Mouse (Mus musculus) liver, embryonic 15.5 days (tissue): Measurements from ENCODE around the gene Aff1. TPM values are rescaled to one million over a fixed set of nuclear protein-coding genes. Genes with fewer than 3 reads are reported as not detected.

Source experiments
- ATAC-seq: fragments of 200-750 bp; cut with Nextera tagmentation; 2 replicates; pipeline ENCODE4 v1.8.0; 2017; ENCODE audit warnings: moderate number of reproducible peaks, mild to moderate bottlenecking, moderate library complexity; ENCODE audit not compliant: insufficient read depth
- H3K27ac ChIP-seq: fragments of 300-500 bp; sonication (generic); replicated peaks from 2 replicates; pipeline ENCODE4 v1.5.1; 2015; ENCODE audit warnings: mild to moderate bottlenecking, inconsistent platforms
- H3K27me3 ChIP-seq: fragments of 300-500 bp; sonication (generic); 2 replicates; pipeline ENCODE4 v1.6.1; 2015; ENCODE audit warnings: mild to moderate bottlenecking, inconsistent platforms
- H3K36me3 ChIP-seq: fragments of 300-500 bp; sonication (generic); replicated peaks from 2 replicates; pipeline ENCODE4 v1.6.1; 2015; ENCODE audit warnings: moderate library complexity, mild to moderate bottlenecking, inconsistent platforms
- H3K4me1 ChIP-seq: fragments of 300-500 bp; sonication (generic); replicated peaks from 2 replicates; pipeline ENCODE4 v1.6.1; 2015; ENCODE audit warnings: inconsistent platforms
- H3K4me2 ChIP-seq: fragments of 300-500 bp; sonication (generic); 2 replicates; pipeline ENCODE4 v1.6.1; 2015; ENCODE audit warnings: moderate library complexity, mild to moderate bottlenecking, inconsistent platforms
- H3K4me3 ChIP-seq: fragments of 300-500 bp; sonication (generic); replicated peaks from 2 replicates; pipeline ENCODE4 v1.5.1; 2015; ENCODE audit warnings: mild to moderate bottlenecking, inconsistent platforms
- H3K9ac ChIP-seq: fragments of 300-500 bp; sonication (generic); 2 replicates; pipeline ENCODE4 v1.6.1; 2015; ENCODE audit warnings: moderate library complexity, mild to moderate bottlenecking, inconsistent platforms
- H3K9me3 ChIP-seq: fragments of 300-500 bp; sonication (generic); replicated peaks from 2 replicates; pipeline ENCODE4 v1.6.1; 2016; ENCODE audit warnings: inconsistent platforms
- WGBS: fragments of 180-500 bp; shearing (Covaris S2); methylation state at CpG from one replicate; pipeline ENCODE4 v1.1.7; 2015; ENCODE audit warnings: mixed read lengths; ENCODE audit not compliant: insufficient replicate concordance; 5-methylcytosine and 5-hydroxymethylcytosine counted together
- polyA plus RNA-seq: library from polyadenylated mRNA; unstranded; fragments of >200 nt; fragmentation: Nextera tagmentation; extraction: Ambion mirVana; gene quantifications from 2 replicates; pipeline ENCODE4 v1.2.1, GENCODE M21; 2015

Gene Aff1
- polyA plus RNA-seq, 1 experiment from 2014 or later = 14.3 TPM

- peaks cover 96% of the 10 kb centered on the region for H3K4me1 ChIP-seq
- H3K27me3 ChIP-seq = no peaks in the 10 kb centered on the region
- no peak overlapping the region for H3K9ac ChIP-seq
- no peak overlapping the region; the same call in none of the 2 replicates for H3K4me2 ChIP-seq
- H3K4me3 ChIP-seq = no peak overlapping the region
- peaks cover 14% of the 10 kb centered on the region for H3K36me3 ChIP-seq
- ATAC-seq = no peak
- 64% methylated on average over 4 of the region's 4 CpGs for WGBS
- peak overlapping the region; percentile 43 for H3K27ac ChIP-seq
- no peaks in the 10 kb centered on the region for H3K9me3 ChIP-seq
Measured at GRCm38 (mm10) chr5:103772252-103772651, 80.1 kb downstream of the Aff1 start.

- Histone ChIP-seq H3K9ac (no peak overlapping the region), H3K36me3 (peaks cover 12% of the 10 kb centered on the region), H3K27ac (peak overlapping the region; percentile 56), H3K9me3 (no peaks in the 10 kb centered on the region), H3K27me3 (no peaks in the 10 kb centered on the region), H3K4me3 (no peak overlapping the region), H3K4me2 (peak overlapping the region; percentile 32), H3K4me1 (peaks cover 95% of the 10 kb centered on the region)
- no peak for ATAC-seq
- 25% methylated on average over 5 of the region's 5 CpGs for WGBS
Measured at GRCm38 (mm10) chr5:103773100-103773552, 81.0 kb downstream of the Aff1 start.

GRCm38 (mm10) chr5:103774703-103775333 is 82.6 kb downstream of the Aff1 start:
- H3K9ac ChIP-seq = no peak overlapping the region
- H3K4me3 ChIP-seq = no peak overlapping the region
- no peaks in the 10 kb centered on the region for H3K27me3 ChIP-seq
- no peaks in the 10 kb centered on the region for H3K9me3 ChIP-seq
- peak overlapping the region; percentile 3 for H3K27ac ChIP-seq
- no peak overlapping the region for H3K4me2 ChIP-seq
- peaks cover 12% of the 10 kb centered on the region for H3K36me3 ChIP-seq
- peak; percentile 51 for ATAC-seq
- peaks cover 96% of the 10 kb centered on the region for H3K4me1 ChIP-seq
- WGBS = 26% methylated on average over 11 of the region's 11 CpGs

- 85% methylated on average over 13 of the region's 13 CpGs for WGBS
- H3K9me3 ChIP-seq = no peaks in the 10 kb centered on the region
- no peak overlapping the region for H3K4me2 ChIP-seq
- H3K4me1 ChIP-seq = peaks cover 94% of the 10 kb centered on the region
- H3K27ac ChIP-seq = no peak overlapping the region
- H3K9ac ChIP-seq = no peak overlapping the region
- ATAC-seq = no peak
- H3K27me3 ChIP-seq = no peaks in the 10 kb centered on the region
- H3K36me3 ChIP-seq = peaks cover 6% of the 10 kb centered on the region
- H3K4me3 ChIP-seq = no peak overlapping the region
Measured at GRCm38 (mm10) chr5:103775429-103775828, 83.3 kb downstream of the Aff1 start.

DNA sequence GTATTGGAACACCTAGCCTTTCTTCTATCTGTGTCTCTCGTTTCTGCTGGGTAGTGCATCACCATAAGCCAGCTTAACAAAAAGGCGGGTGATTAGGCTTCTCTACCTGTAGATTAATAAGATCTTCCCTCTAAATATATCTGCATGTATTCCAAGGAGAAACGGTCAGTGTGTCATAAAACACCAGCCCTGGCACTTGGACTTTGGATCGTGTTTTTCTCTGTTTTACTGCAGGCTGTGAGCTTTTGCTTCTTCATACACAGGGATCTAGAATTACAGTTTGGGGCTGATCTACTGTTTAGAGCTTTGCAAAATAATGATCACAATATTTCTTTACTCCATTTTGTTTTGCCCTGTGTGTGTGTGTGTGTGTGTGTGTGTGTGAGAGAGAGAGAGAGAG is 84.7 kb downstream of the Aff1 start:
- 78% methylated on average over 4 of the region's 4 CpGs for WGBS
- Histone ChIP-seq H3K27ac (no peak overlapping the region), H3K9me3 (no peaks in the 10 kb centered on the region), H3K36me3 (peaks cover 5% of the 10 kb centered on the region), H3K9ac (no peak overlapping the region), H3K4me1 (peaks cover 96% of the 10 kb centered on the region), H3K4me3 (no peak overlapping the region), H3K27me3 (no peaks in the 10 kb centered on the region), H3K4me2 (no peak overlapping the region)
- ATAC-seq = no peak

DNA sequence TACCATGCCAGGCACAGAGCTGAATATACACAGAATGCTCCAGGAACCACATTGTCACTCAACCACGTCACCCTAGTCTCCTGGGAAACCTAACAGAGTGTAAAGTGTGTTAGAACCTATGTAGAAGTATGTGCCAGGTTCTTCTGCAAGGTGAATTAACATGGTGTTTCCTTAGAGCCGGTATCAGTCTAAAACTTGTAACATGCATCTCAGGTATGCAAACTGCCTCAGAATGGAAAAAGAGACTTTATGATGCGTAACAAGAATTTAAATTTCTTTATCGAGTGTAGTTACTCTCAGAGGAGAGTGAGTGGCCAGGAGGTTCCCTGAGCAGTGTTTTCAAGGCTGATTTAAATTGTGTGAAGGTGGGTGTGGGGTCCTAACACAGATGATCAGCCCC is 85.3 kb downstream of the Aff1 start:
- Histone ChIP-seq H3K27ac (no peak overlapping the region), H3K27me3 (no peaks in the 10 kb centered on the region), H3K9ac (no peak overlapping the region), H3K9me3 (no peaks in the 10 kb centered on the region), H3K4me3 (no peak overlapping the region), H3K4me1 (peaks cover 90% of the 10 kb centered on the region), H3K4me2 (0 out of 2 replicates have a peak overlapping the region, but pooled peaks have one; percentile 29), H3K36me3 (peaks cover 8% of the 10 kb centered on the region)
- ATAC-seq = no peak
- WGBS = 76% methylated on average over 4 of the region's 4 CpGs

GRCm38 (mm10) chr5:103778314-103779117 is 86.3 kb downstream of the Aff1 start:
- 25% methylated on average over 17 of the region's 17 CpGs for WGBS
- Histone ChIP-seq H3K27ac (peak overlapping the region; percentile 8), H3K4me1 (peaks cover 79% of the 10 kb centered on the region)

DNA sequence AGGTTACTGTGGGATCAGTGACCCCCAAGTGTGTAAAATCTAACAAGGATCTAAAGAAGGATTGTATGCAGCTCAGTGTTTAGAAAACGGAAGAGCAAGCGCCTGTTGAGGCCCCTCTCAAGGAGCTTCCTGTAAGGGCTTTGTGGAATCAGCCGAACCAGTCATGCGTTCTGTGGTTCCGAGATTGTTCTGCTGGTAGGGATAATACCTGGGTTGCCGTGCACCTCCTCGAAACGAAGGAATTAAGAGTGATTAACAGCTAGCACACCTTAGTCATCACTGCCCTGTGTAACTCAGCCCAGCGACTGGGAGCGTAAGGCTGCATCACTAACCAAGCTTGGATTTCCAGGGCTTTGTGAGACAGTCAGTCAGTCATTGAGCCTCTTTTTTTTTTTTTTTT is 87.7 kb downstream of the Aff1 start:
- no peak overlapping the region for H3K27ac ChIP-seq
- H3K4me1 ChIP-seq = peaks cover 67% of the 10 kb centered on the region
- no peak overlapping the region for H3K4me2 ChIP-seq
- no peaks in the 10 kb centered on the region for H3K27me3 ChIP-seq
- H3K4me3 ChIP-seq = no peak overlapping the region
- peaks cover 32% of the 10 kb centered on the region for H3K36me3 ChIP-seq
- 43% methylated on average over 10 of the region's 10 CpGs for WGBS
- no peak for ATAC-seq
- H3K9ac ChIP-seq = no peak overlapping the region
- H3K9me3 ChIP-seq = no peaks in the 10 kb centered on the region

More at GRCm38 (mm10) chr5:103778314-103779117, 86.3 kb downstream of the Aff1 start:
- no peak overlapping the region for H3K9ac ChIP-seq
- peak overlapping the region; percentile 29 for H3K4me2 ChIP-seq
- no peaks in the 10 kb centered on the region for H3K9me3 ChIP-seq
- H3K4me3 ChIP-seq = 0 out of 2 replicates have a peak overlapping the region, but pooled peaks have one; percentile 1
- ATAC-seq = peak; percentile 38
- no peaks in the 10 kb centered on the region for H3K27me3 ChIP-seq
- peaks cover 19% of the 10 kb centered on the region for H3K36me3 ChIP-seq

GRCm38 (mm10) chr5:103780266-103780665 is 88.1 kb downstream of the Aff1 start:
- Histone ChIP-seq H3K9ac (no peak overlapping the region), H3K27me3 (no peaks in the 10 kb centered on the region), H3K4me1 (peaks cover 63% of the 10 kb centered on the region), H3K4me2 (no peak overlapping the region), H3K9me3 (no peaks in the 10 kb centered on the region), H3K27ac (no peak overlapping the region), H3K4me3 (no peak overlapping the region), H3K36me3 (peaks cover 32% of the 10 kb centered on the region)
- no peak for ATAC-seq
- 55% methylated on average over 6 of the region's 6 CpGs for WGBS

DNA sequence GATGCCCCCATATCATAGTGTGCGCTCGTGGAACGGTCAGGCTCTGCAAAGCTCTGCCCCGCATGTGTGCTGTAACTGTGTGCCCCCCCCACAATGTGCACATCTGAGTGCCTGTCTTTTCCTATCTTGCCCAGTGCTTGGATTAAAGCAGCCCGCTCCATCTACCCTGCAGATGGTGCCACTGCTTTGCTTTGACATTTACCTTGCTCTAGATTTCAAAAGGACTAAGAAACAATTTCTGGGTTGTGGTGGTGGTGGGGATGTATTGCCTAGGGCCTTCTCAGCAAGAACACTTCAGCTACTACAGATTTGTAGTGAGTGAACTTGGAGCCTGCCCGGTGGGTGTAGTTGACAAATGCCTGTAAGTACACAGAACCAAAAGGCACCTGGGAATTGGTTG is 88.7 kb downstream of the Aff1 start:
- Histone ChIP-seq H3K9ac (no peak overlapping the region), H3K9me3 (no peaks in the 10 kb centered on the region), H3K4me3 (no peak overlapping the region), H3K27ac (0 out of 2 replicates have a peak overlapping the region, but pooled peaks have one; percentile 10), H3K4me2 (no peak overlapping the region), H3K36me3 (peaks cover 37% of the 10 kb centered on the region), H3K27me3 (no peaks in the 10 kb centered on the region), H3K4me1 (peaks cover 57% of the 10 kb centered on the region)
- no peak for ATAC-seq
- WGBS = 81% methylated on average over 6 of the region's 6 CpGs

DNA sequence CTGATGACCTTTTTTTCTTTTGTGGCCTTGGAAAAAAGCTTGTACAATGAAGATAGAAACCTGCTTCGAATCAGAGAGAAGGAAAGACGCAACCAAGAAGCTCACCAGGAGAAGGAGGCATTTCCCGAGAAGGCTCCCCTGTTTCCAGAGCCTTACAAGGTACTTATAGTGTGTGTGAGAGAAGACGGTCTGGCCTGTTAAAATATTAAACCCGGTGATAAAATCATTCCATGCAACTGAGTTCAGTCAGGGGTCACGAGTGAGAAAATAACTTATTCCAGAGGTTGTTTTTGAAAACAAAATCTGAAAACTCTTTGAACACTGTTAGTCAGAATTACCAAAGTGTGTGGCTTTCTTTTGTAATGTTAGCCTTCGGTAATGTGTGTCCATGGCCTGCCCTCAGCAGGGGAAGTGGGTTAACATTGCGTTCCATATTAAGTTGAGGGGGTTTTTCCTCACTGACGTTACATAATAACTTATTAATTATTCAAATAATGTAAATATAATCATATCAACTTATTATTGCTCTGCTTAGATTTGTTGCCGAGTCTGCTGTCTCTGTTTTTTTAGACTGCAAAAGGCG is 91.0 kb downstream of the Aff1 start:
- Histone ChIP-seq H3K27me3 (no peaks in the 10 kb centered on the region), H3K4me3 (no peak overlapping the region), H3K9me3 (no peaks in the 10 kb centered on the region), H3K4me2 (no peak overlapping the region), H3K27ac (no peak overlapping the region), H3K4me1 (peaks cover 35% of the 10 kb centered on the region), H3K36me3 (peaks cover 60% of the 10 kb centered on the region), H3K9ac (no peak overlapping the region)
- ATAC-seq = no peak
- WGBS = 80% methylated on average over 11 of the region's 11 CpGs
